Mouse (Mus musculus): ENCODE measurements around the gene Znhit6. TPM values are rescaled to one million over a fixed set of nuclear protein-coding genes. Genes with fewer than 3 reads are reported as not detected.

The Znhit6 gene
- total RNA-seq, 2 experiments from 2014 or later = 16.4 to 17.7 TPM

GRCm38 (mm10) chr3:145654028-145654427 lies 78.0 kb downstream of the Znhit6 start:
- intact Hi-C loops (cut with DNase I) = loop anchor here (5.0 kb wide), 1 partner anchor 178 kb away; no protein-coding TSS in a partner anchor
- DNase-seq (ENCODE audit: low spot score in 2 of 2) = no peak

Other genes with a start within 250 kb of the Znhit6 start
- gene Ccn1, start 73.8 kb downstream of the Znhit6 start, total RNA-seq (2021) = 1 to 10 TPM; 5.6 to 9.4 TPM
- gene Ddah1, start 182.5 kb downstream of the Znhit6 start, total RNA-seq (2021) = 10 to 100 TPM; 72.2 to 73.3 TPM